Mouse (Mus musculus) thymus, postnatal 36 days (tissue): Measurements from ENCODE around the gene Sh2d6.
A peak's percentile ranks its signal among the peaks of the same experiment; 100 is the strongest.

Experiments used
- DNase-seq, 2 experiments: peaks; one replicate each; pipeline ENCODE4 v3.0.0; 2022; ENCODE audit warnings: mixed read lengths in 2 of 2

Gene Sh2d6

DNA sequence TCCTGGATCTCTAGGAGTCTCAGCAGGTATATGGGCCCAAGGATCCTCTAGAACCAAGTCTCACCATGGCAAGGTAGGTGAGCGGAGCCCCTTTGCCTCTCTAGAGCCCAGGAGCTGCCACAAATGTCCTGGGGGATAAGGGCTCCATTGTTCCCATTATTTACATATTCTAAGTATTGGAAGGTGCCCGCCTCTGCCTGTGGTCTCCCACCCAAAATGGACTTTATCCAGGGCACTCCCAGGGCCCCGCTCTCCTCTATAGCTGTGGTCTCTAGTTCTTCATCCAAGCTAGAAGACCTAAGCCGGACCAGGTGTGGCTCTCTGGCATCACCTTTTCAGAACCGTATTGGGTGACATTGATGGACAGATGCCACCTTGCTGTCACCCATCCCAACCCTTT is at the start of gene Sh2d6:
Sh2d6 (minus strand) TSS at position 101 of the 400 bp plus-strand sequence.
- DNase-seq: no peak

- no peak for DNase-seq
Observed at GRCm38 (mm10) chr6:72570644-72571397, 49.3 kb upstream of the Sh2d6 start.

- no peak for DNase-seq
Observed at GRCm38 (mm10) chr6:72568736-72569135, 47.2 kb upstream of the Sh2d6 start.

DNA sequence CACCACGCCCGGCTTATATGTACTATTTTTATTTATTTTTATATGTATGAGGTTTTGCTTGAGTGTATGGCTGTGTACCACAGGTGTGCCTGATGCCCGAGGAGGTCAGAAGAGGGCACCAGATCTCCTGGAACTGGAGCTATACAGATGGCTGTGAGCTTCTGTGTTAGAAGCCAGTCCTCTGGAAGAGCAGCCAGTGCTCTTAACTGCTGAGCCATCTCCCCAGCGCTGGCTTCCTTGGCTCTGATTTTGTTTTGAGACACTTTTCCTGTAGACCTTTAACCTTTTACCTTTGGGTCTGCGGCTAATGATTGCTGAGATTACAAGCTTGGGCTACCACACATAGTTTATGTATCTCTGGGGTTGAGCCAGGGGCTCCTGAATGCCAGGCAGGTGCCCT is 46.0 kb upstream of the Sh2d6 start:
- peak in 1 of 2 experiments; percentile 14 for DNase-seq

GRCm38 (mm10) chr6:72566044-72566443 is 44.5 kb upstream of the Sh2d6 start:
- peak; percentile 79 to 85 for DNase-seq

DNA sequence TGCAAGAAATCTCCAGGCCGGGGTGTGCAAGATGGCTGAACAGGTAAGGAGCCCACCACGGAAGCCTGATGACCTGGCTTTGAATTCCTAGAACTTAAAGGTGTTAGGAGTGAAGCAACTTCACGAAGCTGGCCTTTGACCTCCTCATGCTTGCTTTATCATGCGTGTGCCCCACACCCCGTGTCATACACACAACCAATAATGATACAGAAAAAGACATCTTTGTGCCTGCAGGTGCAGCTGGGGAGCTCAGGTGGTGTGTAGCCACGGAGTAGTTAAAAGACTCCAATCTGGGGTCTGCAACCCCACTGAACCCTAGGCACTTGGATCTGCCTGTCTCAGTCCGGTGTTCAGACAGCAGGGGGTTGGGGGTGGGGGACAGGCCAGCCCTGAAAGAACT is 44.0 kb upstream of the Sh2d6 start:
- DNase-seq: no peak

GRCm38 (mm10) chr6:72562894-72563293 is 41.4 kb upstream of the Sh2d6 start:
- DNase-seq: no peak

GRCm38 (mm10) chr6:72562486-72562885 is 41.0 kb upstream of the Sh2d6 start:
- DNase-seq: peak; percentile 10 to 23

GRCm38 (mm10) chr6:72560801-72561200 is 39.3 kb upstream of the Sh2d6 start:
- no peak for DNase-seq

DNA sequence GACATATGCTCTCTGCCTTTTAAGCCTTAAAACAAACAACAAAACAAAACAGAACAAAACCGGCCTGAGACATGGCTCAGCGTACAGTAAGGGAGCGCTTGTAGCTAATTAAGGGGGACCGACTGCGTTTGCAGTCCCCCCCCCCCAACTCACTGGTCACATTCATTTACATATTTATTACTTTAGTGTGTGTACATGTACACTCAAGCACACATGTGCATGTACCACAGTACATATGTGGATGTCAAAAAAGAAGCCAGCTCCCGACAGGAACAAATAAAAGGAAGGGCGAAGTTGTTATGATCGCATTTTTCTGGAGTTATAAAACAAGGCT is 31.5 kb upstream of the Sh2d6 start:
- DNase-seq: no peak

- DNase-seq: peak; percentile 59 to 66
Observed at GRCm38 (mm10) chr6:72552171-72553078, 30.9 kb upstream of the Sh2d6 start.

DNA sequence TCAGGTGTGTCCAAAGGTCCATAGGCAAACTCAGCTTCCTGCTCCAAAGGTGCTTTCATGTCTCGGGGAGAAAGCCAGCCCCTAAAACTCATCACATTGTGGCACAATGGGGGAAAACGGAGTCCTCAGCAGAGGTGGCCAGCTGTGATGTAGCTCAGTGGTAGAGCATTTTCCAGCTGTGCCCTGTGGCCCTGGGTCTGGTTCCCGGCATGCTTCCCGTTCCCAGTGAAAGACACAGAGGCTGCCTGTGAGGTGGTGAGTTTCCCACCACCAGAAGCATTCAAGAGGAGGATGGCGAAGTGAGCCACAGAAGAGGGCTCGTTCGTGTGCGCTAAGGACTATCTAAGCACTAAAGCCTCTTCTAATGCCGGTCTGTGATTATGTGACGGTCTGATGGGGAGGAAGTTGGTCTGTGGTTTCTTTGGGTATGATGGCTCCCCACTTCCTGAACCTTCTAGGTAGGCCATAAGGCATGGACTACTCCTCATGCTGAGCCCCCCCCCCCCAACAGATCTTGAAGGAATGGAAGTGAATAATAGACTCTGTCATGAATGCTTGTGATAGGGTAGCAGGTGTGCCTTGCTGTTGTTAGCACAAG is 29.1 kb upstream of the Sh2d6 start:
- no peak for DNase-seq

DNA sequence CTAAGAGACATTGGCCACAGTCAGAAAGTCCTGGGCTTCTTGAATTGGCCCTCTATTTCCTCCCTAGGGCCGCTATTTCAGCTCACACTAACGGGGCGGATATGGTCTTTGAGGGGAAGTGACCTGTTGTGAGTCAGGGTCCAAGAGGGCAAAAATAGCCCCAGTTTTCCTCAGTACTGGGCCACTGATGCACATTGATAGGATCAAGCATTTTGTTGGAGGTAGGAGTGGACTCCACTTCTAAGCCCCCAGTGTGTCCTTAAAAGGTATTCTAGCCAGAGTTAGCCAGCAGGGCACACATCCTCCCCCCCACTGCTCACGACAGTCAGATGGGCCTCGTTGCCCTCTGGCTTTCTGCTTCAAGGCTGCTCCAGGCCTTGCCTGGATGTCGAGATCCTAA is 28.5 kb upstream of the Sh2d6 start:
- no peak for DNase-seq

- DNase-seq: peak; percentile 31 to 45
Observed at GRCm38 (mm10) chr6:72549041-72549580, 27.6 kb upstream of the Sh2d6 start.

DNA sequence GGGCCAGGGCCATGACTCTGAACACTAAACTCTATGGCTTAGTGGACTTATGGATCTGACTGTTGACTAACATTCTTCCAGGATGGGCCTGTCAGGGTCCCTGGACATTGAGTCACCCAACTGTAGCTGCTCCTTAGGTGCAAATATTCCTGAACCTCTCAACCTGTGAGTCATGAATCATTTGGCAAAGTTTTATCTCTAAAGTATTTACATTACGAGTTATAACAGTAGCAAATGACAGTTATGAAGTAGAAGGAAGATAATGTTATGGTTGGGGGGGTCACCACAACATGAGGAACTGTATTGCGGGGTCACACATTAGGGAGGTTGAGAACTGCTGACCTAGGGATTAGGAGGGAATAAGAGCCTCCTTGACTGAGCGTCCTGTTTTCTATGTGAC is 26.4 kb upstream of the Sh2d6 start:
- DNase-seq: no peak

GRCm38 (mm10) chr6:72547121-72547520 is 25.6 kb upstream of the Sh2d6 start:
- DNase-seq: no peak

GRCm38 (mm10) chr6:72545377-72545776 is 23.9 kb upstream of the Sh2d6 start:
- DNase-seq: no peak

DNA sequence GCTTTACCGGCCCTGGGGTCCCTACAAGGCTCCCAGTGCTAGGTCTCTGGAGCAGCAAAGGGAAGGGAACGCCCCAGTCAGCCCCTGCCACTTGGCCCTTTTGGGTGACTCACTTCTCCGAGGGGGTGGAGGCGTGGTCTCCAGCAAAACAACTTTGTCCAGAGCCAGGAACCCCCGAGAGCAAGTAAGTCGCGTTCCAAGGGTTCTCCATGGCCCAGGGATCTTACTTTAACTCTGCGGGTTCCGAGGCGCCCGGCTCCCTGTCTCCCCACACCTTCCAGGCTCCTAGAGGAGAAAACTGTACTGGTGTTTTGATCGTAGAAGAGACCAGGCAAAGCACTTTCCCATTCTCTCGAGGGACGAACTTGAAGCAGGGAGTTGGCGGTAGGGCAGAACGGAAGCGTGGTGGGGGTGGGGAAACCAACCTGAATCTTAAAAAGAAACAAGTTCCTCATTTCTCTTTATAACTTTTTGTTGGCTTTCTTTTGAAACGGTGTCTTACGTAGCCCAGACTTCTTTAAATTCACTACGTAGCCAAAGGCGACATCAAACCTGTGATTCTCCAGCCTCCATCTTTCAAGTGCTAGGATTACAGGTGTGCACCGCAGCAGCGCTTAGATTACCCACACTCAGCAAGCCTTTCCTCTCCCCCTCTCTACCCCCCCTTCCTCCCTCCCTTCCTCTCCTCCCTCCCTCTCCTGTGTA is 22.9 kb upstream of the Sh2d6 start, which contains the start of gene Capg:
Capg (plus strand) TSS at position 109 of the 705 bp plus-strand sequence.
- DNase-seq: peak; percentile 55 to 58

DNA sequence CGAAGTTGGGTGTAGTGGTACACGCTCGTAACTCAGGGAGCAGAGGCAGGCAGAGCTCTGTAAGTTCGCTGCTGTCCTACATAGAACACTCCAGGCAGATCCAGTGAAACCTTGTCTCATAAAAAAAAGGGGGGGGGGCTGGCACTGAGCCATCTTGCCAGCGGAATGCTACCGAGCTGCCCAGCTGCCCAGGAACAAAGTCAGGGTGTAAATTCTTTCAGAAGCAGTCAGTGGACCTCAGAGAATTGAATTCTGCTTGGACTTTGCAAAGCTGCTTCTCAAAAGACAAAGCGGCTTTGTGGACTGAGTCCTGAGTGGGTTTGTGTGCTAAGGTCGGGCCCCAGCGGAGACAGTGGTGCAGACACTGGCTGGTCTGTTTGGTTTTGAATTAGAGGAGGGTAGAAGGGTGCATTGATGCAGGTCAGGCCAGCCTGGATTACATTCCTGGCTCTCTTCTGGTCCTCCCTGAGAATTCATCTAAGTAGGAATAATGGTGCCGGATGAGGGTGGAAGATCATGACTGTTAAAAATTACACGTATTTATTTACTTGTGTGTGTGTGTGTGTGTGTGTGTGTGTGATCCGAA is 21.9 kb upstream of the Sh2d6 start:
- DNase-seq: no peak

- peak; percentile 83 to 90 for DNase-seq
Observed at GRCm38 (mm10) chr6:72538562-72539031, 17.1 kb upstream of the Sh2d6 start.

DNA sequence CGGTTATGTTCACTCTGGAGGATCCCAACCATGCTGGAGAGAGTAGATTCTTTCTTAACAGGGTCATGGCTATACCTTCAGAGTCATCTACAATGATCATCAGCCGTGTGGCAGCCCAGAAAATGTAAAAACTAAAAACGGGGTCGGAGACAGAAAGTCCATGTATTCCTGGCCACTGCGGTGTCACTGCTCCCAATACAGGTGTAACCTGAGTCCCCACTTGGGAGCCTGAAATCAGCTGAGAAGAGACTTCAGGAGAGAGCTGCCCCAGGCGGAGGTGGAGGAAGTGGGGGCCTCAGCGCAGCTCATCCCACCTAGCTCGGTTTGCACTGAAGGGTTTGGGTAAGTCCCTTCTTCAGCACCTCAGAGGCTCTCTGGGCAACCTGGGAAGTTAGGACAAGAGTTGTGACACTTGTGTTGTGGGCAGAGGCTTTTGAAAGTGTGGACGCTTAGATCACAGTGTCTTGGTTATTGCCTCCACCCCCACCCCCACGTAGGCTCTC is 16.5 kb upstream of the Sh2d6 start:
- no peak for DNase-seq

GRCm38 (mm10) chr6:72535165-72535564 is 13.7 kb upstream of the Sh2d6 start:
- peak; percentile 85 to 87 for DNase-seq
